Mouse (Mus musculus) MEL (cell line): ENCODE measurements around the gene H1fx. TPM values are rescaled to one million over a fixed set of nuclear protein-coding genes. Genes with fewer than 3 reads are reported as not detected.

Experiments used
- DNase-seq: peaks from one replicate; pipeline ENCODE4 v3.0.0; 2011; ENCODE audit warnings: low read depth, low spot score
- H3K27ac ChIP-seq: 2 replicates; pipeline ENCODE4 v1.5.1; 2012; ENCODE audit warnings: low read depth, mild to moderate bottlenecking, control low read depth, low read length, moderate library complexity; ENCODE audit not compliant: control insufficient read depth
- H3K27me3 ChIP-seq, 2 experiments: fragments of 150-350 bp in 1 of 2; sonication (generic) in 1 of 2; 2 replicates each; pipeline ENCODE4 v1.6.1; 2012; ENCODE audit warnings: low read length in 2 of 2, mild to moderate bottlenecking in 2 of 2, improper control_type of control experiment in 1 of 2, moderate library complexity in 1 of 2; ENCODE audit not compliant: insufficient read depth in 2 of 2, control insufficient read depth in 1 of 2
- H3K36me3 ChIP-seq, 2 experiments: 2 replicates each; pipeline ENCODE4 v1.6.1; 2012 to 2014; ENCODE audit warnings: low read length in 2 of 2, improper control_type of control experiment in 1 of 2, inconsistent platforms in 1 of 2, mild to moderate bottlenecking in 1 of 2; ENCODE audit not compliant: insufficient read depth in 2 of 2, control insufficient read depth in 1 of 2
- H3K4me1 ChIP-seq, 2 experiments: fragments of 150-350 bp in 1 of 2; sonication (generic) in 1 of 2; 2 replicates each; pipeline ENCODE4 v1.6.1; 2012; ENCODE audit warnings: low read length in 2 of 2, improper control_type of control experiment in 1 of 2, mild to moderate bottlenecking in 1 of 2; ENCODE audit not compliant: insufficient read depth in 2 of 2, control insufficient read depth in 1 of 2
- H3K4me3 ChIP-seq, 2 experiments: fragments of 150-350 bp in 1 of 2; sonication (generic) in 1 of 2; 2 replicates each; pipeline ENCODE4 v1.5.1; 2012; ENCODE audit warnings: low read depth in 2 of 2, low read length in 2 of 2, mild to moderate bottlenecking in 2 of 2, moderate library complexity in 2 of 2, control low read depth in 1 of 2, improper control_type of control experiment in 1 of 2; ENCODE audit not compliant: control insufficient read depth in 1 of 2, insufficient read depth in 1 of 2
- H3K79me2 ChIP-seq: 2 replicates; pipeline ENCODE4 v1.6.1; 2012; ENCODE audit warnings: mild to moderate bottlenecking, low read length, moderate library complexity; ENCODE audit not compliant: control insufficient read depth, poor library complexity, insufficient read depth
- H3K9ac ChIP-seq: 2 replicates; pipeline ENCODE4 v1.6.1; 2012; ENCODE audit warnings: low read depth, mild to moderate bottlenecking, control low read depth, low read length, moderate library complexity; ENCODE audit not compliant: control insufficient read depth, poor library complexity, severe bottlenecking
- H3K9me3 ChIP-seq: fragments of 150-350 bp; sonication (generic); replicated peaks from 2 replicates; pipeline ENCODE4 v1.6.1; 2012; ENCODE audit warnings: mild to moderate bottlenecking, low read length, improper control_type of control experiment, moderate library complexity; ENCODE audit not compliant: insufficient read depth
- BHLHE40 ChIP-seq: IDR thresholded peaks from 2 replicates; pipeline ENCODE4 v1.6.1; 2012; ENCODE audit warnings: low read depth, mild to moderate bottlenecking, inconsistent platforms, low read length, improper control_type of control experiment, borderline replicate concordance
- CHD1 ChIP-seq: IDR thresholded peaks from 2 replicates; pipeline ENCODE4 v1.6.1; 2012; ENCODE audit warnings: low read depth, mild to moderate bottlenecking, inconsistent platforms, low read length, improper control_type of control experiment
- CHD2 ChIP-seq: IDR thresholded peaks from 2 replicates; pipeline ENCODE4 v1.6.1; 2011; ENCODE audit warnings: low read length, improper control_type of control experiment
- ELF1 ChIP-seq: IDR thresholded peaks from 2 replicates; pipeline ENCODE4 v1.6.1; 2014; ENCODE audit warnings: low read depth, mild to moderate bottlenecking, inconsistent platforms, low read length, improper control_type of control experiment, moderate library complexity
- EP300 ChIP-seq, 2 experiments: IDR thresholded peaks; 2 replicates each; pipeline ENCODE4 v1.6.1; 2011; ENCODE audit warnings: improper control_type of control experiment in 2 of 2, low read length in 2 of 2, low read depth in 1 of 2, mild to moderate bottlenecking in 1 of 2
- ETS1 ChIP-seq: IDR thresholded peaks from 2 replicates; pipeline ENCODE4 v1.6.1; 2012; ENCODE audit warnings: low read depth, mild to moderate bottlenecking, inconsistent platforms, low read length, improper control_type of control experiment, moderate library complexity
- MAFK ChIP-seq: IDR thresholded peaks from 2 replicates; pipeline ENCODE4 v1.6.1; 2011; ENCODE audit warnings: low read depth, mild to moderate bottlenecking, low read length, improper control_type of control experiment, borderline replicate concordance
- MEF2A ChIP-seq: IDR thresholded peaks from 2 replicates; pipeline ENCODE4 v1.6.1; 2014; ENCODE audit warnings: low read depth, mild to moderate bottlenecking, inconsistent platforms, low read length, improper control_type of control experiment; ENCODE audit not compliant: poor library complexity, insufficient replicate concordance, severe bottlenecking; ENCODE audit errors: extremely low read depth
- POLR2A ChIP-seq, 2 experiments: IDR thresholded peaks; 2 replicates each; pipeline ENCODE4 v1.6.1; 2011 to 2012; ENCODE audit warnings: low read length in 2 of 2, mild to moderate bottlenecking in 2 of 2, control low read depth in 1 of 2, improper control_type of control experiment in 1 of 2, low read depth in 1 of 2, moderate library complexity in 1 of 2; ENCODE audit not compliant: control insufficient read depth in 1 of 2, insufficient read depth in 1 of 2, poor library complexity in 1 of 2
- POLR2AphosphoS5 ChIP-seq: IDR thresholded peaks from 2 replicates; pipeline ENCODE4 v1.6.1; 2012; ENCODE audit warnings: low read depth, borderline replicate concordance, mild to moderate bottlenecking, inconsistent platforms, low read length, moderate library complexity, mixed read lengths
- RCOR1 ChIP-seq: IDR thresholded peaks from 2 replicates; pipeline ENCODE4 v1.6.1; 2012; ENCODE audit warnings: low read depth, mild to moderate bottlenecking, inconsistent platforms, low read length, improper control_type of control experiment
- TAL1 ChIP-seq: IDR thresholded peaks from 2 replicates; pipeline ENCODE4 v1.6.1; 2012; ENCODE audit warnings: mild to moderate bottlenecking, inconsistent platforms, low read length, moderate library complexity, mixed read lengths
- ZMIZ1 ChIP-seq: IDR thresholded peaks from 2 replicates; pipeline ENCODE4 v1.6.1; 2012; ENCODE audit warnings: low read depth, mild to moderate bottlenecking, inconsistent platforms, low read length, improper control_type of control experiment, moderate library complexity
- polyA plus RNA-seq, 2 experiments: library from polyadenylated mRNA; stranded (reverse) in 1 of 2; unstranded in 1 of 2; fragments of >175 nt in 1 of 2; fragments of >200 nt in 1 of 2; gene quantifications; 2 replicates each; pipeline versions ENCODE4 v1.2.1 to v1.2.4; 2012; ENCODE audit warnings: low replicate concordance in 2 of 2, low read depth in 1 of 2; ENCODE audit not compliant: insufficient read length in 2 of 2, insufficient read depth in 1 of 2, missing spikeins in 1 of 2
- total RNA-seq: library from RNA; depleted of rRNA; stranded (reverse); fragments of 300-350 nt; gene quantifications from 2 replicates; pipeline ENCODE4 v1.2.3, GENCODE M21; 2012; rRNA removed

The H1fx gene
- total and polyA plus RNA-seq, 3 experiments, result not detected

DNA sequence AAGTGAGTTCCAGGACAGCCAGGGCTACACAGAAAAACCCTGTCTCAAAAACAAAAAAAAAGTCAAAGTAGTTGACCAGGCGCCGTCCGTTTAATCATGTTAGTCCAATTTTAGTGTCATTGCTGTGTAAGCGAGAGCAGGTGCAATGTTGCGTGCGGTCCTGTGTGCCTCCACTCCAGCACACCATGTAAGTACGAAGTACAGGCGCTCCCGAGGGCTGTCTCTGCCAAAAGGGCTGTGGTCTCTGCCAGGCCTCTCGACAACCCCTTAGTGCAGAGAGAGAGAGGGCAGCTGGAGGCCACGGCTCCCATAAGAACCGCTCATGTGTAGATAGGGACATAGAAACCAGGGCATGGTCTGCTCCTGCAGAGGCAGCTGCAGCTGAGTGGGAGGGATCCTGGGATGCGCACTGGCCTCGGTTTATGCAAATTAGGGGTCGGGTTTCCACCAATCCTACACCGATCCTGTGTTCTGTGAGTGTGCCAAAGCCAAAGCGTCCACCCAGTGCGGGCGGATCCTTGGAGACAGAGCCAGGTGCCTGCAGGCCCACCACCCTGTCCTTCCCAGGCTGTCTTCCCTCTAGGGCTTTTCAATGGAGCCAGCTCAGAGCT is 44.2 kb downstream of the H1fx start:
- Histone ChIP-seq H3K9me3 (no peaks in the 10 kb centered on the region), H3K79me2 (no peaks in the 10 kb centered on the region), H3K27me3 (no peaks in the 10 kb centered on the region), H3K27ac (no peak overlapping the region), H3K4me1 (no peaks in the 10 kb centered on the region), H3K9ac (no peak overlapping the region), H3K4me3 (no peak overlapping the region), H3K36me3 (no peaks in the 10 kb centered on the region; a peak in 2 of 4 replicates)
- DNase-seq, result peak; percentile 33
- no peak for TF ChIP-seq RCOR1
- no peak for TF ChIP-seq CHD2
- TF ChIP-seq ETS1, result no peak
- TF ChIP-seq CHD1, result no peak
- TF ChIP-seq EP300 (IDR thresholded peaks at IDR 0.05; ENCODE audit: low read depth in 1 of 2, low read length in 2 of 2), result no peak
- no peak for TF ChIP-seq MEF2A

DNA sequence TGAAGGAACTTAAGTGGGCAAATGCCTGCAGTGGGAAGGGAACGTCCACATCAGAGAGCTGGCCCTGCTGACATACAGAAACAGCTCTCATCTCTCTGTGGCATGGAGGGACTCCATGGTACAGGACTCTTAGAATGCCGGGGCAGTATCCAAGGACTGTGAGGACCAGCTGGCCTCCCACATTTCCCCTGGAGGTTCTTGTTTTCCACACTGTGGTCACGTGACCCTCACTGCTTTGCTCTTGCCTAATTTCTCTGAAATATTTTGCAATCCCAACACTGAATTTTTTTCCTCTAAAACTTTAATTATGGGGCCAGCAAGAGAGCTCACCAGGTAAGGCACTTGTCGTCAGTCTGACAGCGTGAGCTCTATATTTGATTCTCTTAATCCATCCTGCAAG is 46.4 kb downstream of the H1fx start:
- H3K79me2 ChIP-seq, result no peaks in the 10 kb centered on the region
- DNase-seq, result no peak
- no peak for TF ChIP-seq BHLHE40
- no peak for TF ChIP-seq POLR2A (IDR thresholded peaks at IDR 0.05; ENCODE audit: control insufficient read depth in 1 of 2, insufficient read depth in 1 of 2, low read depth in 1 of 2, low read length in 2 of 2, poor library complexity in 1 of 2)
- no peak for TF ChIP-seq ZMIZ1
- no peak for TF ChIP-seq TAL1
- TF ChIP-seq POLR2AphosphoS5, result no peak
- no peak for TF ChIP-seq MAFK
- no peak for TF ChIP-seq ELF1
- TF ChIP-seq, all 39 proteins: peak for 0
- no peak overlapping the region for H3K4me3 ChIP-seq
- H3K27ac ChIP-seq, result no peak overlapping the region
- no peaks in the 10 kb centered on the region for H3K4me1 ChIP-seq
- no peak overlapping the region for H3K9ac ChIP-seq
- H3K36me3 ChIP-seq, result no peaks in the 10 kb centered on the region; a peak in 2 of 4 replicates
- no peaks in the 10 kb centered on the region for H3K27me3 ChIP-seq
- no peaks in the 10 kb centered on the region for H3K9me3 ChIP-seq

Other genes with a start within 250 kb of the H1fx start
- gene Gp9, start 203.6 kb downstream of the H1fx start, total RNA-seq, result 2.4 and 3.9 TPM in 2 replicates
- gene Gp9, start 203.6 kb downstream of the H1fx start, polyA plus RNA-seq, result 10 to 100 TPM in 1 of 2 experiments, not detected in 1; 11.1 TPM
- gene Rab43, start 169.5 kb downstream of the H1fx start, total RNA-seq, result 3.1 and 4.0 TPM in 2 replicates
- gene Rab43, start 169.5 kb downstream of the H1fx start, polyA plus RNA-seq, result 10 to 100 TPM in 1 of 2 experiments, not detected in 1; 13.2 TPM
- gene Gm45140, start 145.8 kb downstream of the H1fx start, total RNA-seq, result 9.6 and 9.9 TPM in 2 replicates
- gene Gm45140, start 145.8 kb downstream of the H1fx start, polyA plus RNA-seq, result 10 to 100 TPM in 1 of 2 experiments, not detected in 1; 26.2 TPM
- 60.5 and 64.5 TPM in 2 replicates for gene Isy1, start 142.8 kb downstream of the H1fx start, total RNA-seq
- gene Isy1, start 142.8 kb downstream of the H1fx start, polyA plus RNA-seq, result 100 to 1,000 TPM in 1 of 2 experiments, not detected in 1; 115 TPM
- gene Cnbp, start 130.5 kb downstream of the H1fx start, total RNA-seq, result 726 and 879 TPM in 2 replicates
- gene Cnbp, start 130.5 kb downstream of the H1fx start, polyA plus RNA-seq, result 100 to 1,000 TPM; 201 to 652 TPM
- 83.1 and 85.0 TPM in 2 replicates for gene Copg1, start 93.8 kb downstream of the H1fx start, total RNA-seq
- 100 to 1,000 TPM; 117 to 681 TPM for gene Copg1, start 93.8 kb downstream of the H1fx start, polyA plus RNA-seq
- gene Hmces, start 67.7 kb downstream of the H1fx start, total RNA-seq, result 26.3 and 26.8 TPM in 2 replicates
- 10 to 100 TPM in 1 of 2 experiments, not detected in 1; 23.6 TPM for gene Hmces, start 67.7 kb downstream of the H1fx start, polyA plus RNA-seq
- gene Rab7, start 63.6 kb upstream of the H1fx start, total RNA-seq, result 47.6 and 49.6 TPM in 2 replicates
- gene Rab7, start 63.6 kb upstream of the H1fx start, polyA plus RNA-seq, result 100 to 1,000 TPM; 234 to 362 TPM
- gene Rpn1, start 102.8 kb upstream of the H1fx start, total RNA-seq, result 284 and 289 TPM in 2 replicates
- 100 to 1,000 TPM; 361 to 412 TPM for gene Rpn1, start 102.8 kb upstream of the H1fx start, polyA plus RNA-seq
- 3.7 and 7.7 TPM in 2 replicates for gene Gata2, start 212.3 kb upstream of the H1fx start, total RNA-seq
- 10 to 100 TPM in 1 of 2 experiments, not detected in 1; 12.4 TPM for gene Gata2, start 212.3 kb upstream of the H1fx start, polyA plus RNA-seq
- gene Dnajb8, start 240.6 kb upstream of the H1fx start, total RNA-seq, result not detected in 2 replicates
- not detected for gene Dnajb8, start 240.6 kb upstream of the H1fx start, polyA plus RNA-seq